Mouse (Mus musculus): Measurements from ENCODE around the gene Nab1. TPM values are rescaled to one million over a fixed set of nuclear protein-coding genes. Genes with fewer than 3 reads are reported as not detected.

Nab1 gene
- polyA plus RNA-seq, 1 experiment from 2014 or later = 15.9 TPM

- 11% methylated on average over 6 of the region's 6 CpGs for WGBS
Observed at GRCm38 (mm10) chr1:52498786-52499450, 1.6 kb downstream of the Nab1 start.

GRCm38 (mm10) chr1:52489538-52490181, 10.8 kb downstream of the Nab1 start:
- H3K27me3 ChIP-seq (ENCODE audit: control insufficient read depth, insufficient read depth, low read length) = no peaks in the 10 kb centered on the region
- WGBS = 69% methylated on average over 7 of the region's 7 CpGs

More at GRCm38 (mm10) chr1:52498786-52499450, 1.6 kb downstream of the Nab1 start:
- H3K4me1 ChIP-seq (ENCODE audit: control insufficient read depth, insufficient read depth, low read length) = peaks cover 18% of the 10 kb centered on the region
- H3K9ac ChIP-seq (ENCODE audit: low read length) = peak overlapping the region; percentile 96
- no peaks in the 10 kb centered on the region for H3K36me3 ChIP-seq (ENCODE audit: control insufficient read depth, insufficient read depth)
- H3K27ac ChIP-seq (ENCODE audit: low read length) = no peak overlapping the region
- ATAC-seq (replicated peaks; ENCODE audit: extremely low read depth, insufficient read depth, low FRiP score) = no peak
- no peaks in the 10 kb centered on the region for H3K9me3 ChIP-seq (replicated peaks; ENCODE audit: control insufficient read depth, low read length)
- H3K4me2 ChIP-seq (ENCODE audit: low read depth, low read length) = peak overlapping the region; percentile 86
- H3K27me3 ChIP-seq (ENCODE audit: control insufficient read depth, insufficient read depth, low read length) = no peaks in the 10 kb centered on the region
- H3K4me3 ChIP-seq (ENCODE audit: low read length) = peak overlapping the region; percentile 78

GRCm38 (mm10) chr1:52484980-52485379, 15.5 kb downstream of the Nab1 start:
- no peak overlapping the region for H3K27ac ChIP-seq (ENCODE audit: low read length)
- no peak overlapping the region for H3K9ac ChIP-seq (ENCODE audit: low read length)
- peaks cover 18% of the 10 kb centered on the region for H3K36me3 ChIP-seq (ENCODE audit: control insufficient read depth, insufficient read depth)
- no peaks in the 10 kb centered on the region for H3K9me3 ChIP-seq (replicated peaks; ENCODE audit: control insufficient read depth, low read length)
- 87% methylated on average over 4 of the region's 4 CpGs for WGBS
- H3K4me3 ChIP-seq (ENCODE audit: low read length) = no peak overlapping the region
- H3K4me2 ChIP-seq (ENCODE audit: low read depth, low read length) = no peak overlapping the region
- no peak for ATAC-seq (replicated peaks; ENCODE audit: extremely low read depth, insufficient read depth, low FRiP score)
- H3K4me1 ChIP-seq (ENCODE audit: control insufficient read depth, insufficient read depth, low read length) = no peaks in the 10 kb centered on the region
- no peaks in the 10 kb centered on the region for H3K27me3 ChIP-seq (ENCODE audit: control insufficient read depth, insufficient read depth, low read length)

More at GRCm38 (mm10) chr1:52489538-52490181, 10.8 kb downstream of the Nab1 start:
- Histone ChIP-seq H3K27ac (ENCODE audit: low read length) (no peak overlapping the region), H3K9me3 (replicated peaks; ENCODE audit: control insufficient read depth, low read length) (no peaks in the 10 kb centered on the region), H3K4me3 (ENCODE audit: low read length) (no peak overlapping the region), H3K9ac (ENCODE audit: low read length) (no peak overlapping the region), H3K36me3 (ENCODE audit: control insufficient read depth, insufficient read depth) (peaks cover 16% of the 10 kb centered on the region), H3K4me2 (ENCODE audit: low read depth, low read length) (no peak overlapping the region), H3K4me1 (ENCODE audit: control insufficient read depth, insufficient read depth, low read length) (peaks cover 5% of the 10 kb centered on the region)
- ATAC-seq (replicated peaks; ENCODE audit: extremely low read depth, insufficient read depth, low FRiP score) = no peak

GRCm38 (mm10) chr1:52474291-52474690, 26.2 kb downstream of the Nab1 start:
- 70% methylated on average over 1 of the region's 1 CpGs for WGBS
- no peak for ATAC-seq (replicated peaks; ENCODE audit: extremely low read depth, insufficient read depth, low FRiP score)

GRCm38 (mm10) chr1:52470811-52471489, 29.5 kb downstream of the Nab1 start:
- ATAC-seq (replicated peaks; ENCODE audit: extremely low read depth, insufficient read depth, low FRiP score) = no peak
- no peak overlapping the region for H3K4me3 ChIP-seq (ENCODE audit: low read length)
- no peaks in the 10 kb centered on the region for H3K4me1 ChIP-seq (ENCODE audit: control insufficient read depth, insufficient read depth, low read length)
- WGBS = 73% methylated on average over 7 of the region's 7 CpGs
- H3K36me3 ChIP-seq (ENCODE audit: control insufficient read depth, insufficient read depth) = peaks cover 18% of the 10 kb centered on the region
- H3K4me2 ChIP-seq (ENCODE audit: low read depth, low read length) = no peak overlapping the region
- no peak overlapping the region for H3K27ac ChIP-seq (ENCODE audit: low read length)
- H3K27me3 ChIP-seq (ENCODE audit: control insufficient read depth, insufficient read depth, low read length) = no peaks in the 10 kb centered on the region
- no peak overlapping the region for H3K9ac ChIP-seq (ENCODE audit: low read length)
- H3K9me3 ChIP-seq (replicated peaks; ENCODE audit: control insufficient read depth, low read length) = no peaks in the 10 kb centered on the region

More at GRCm38 (mm10) chr1:52474291-52474690, 26.2 kb downstream of the Nab1 start:
- Histone ChIP-seq H3K4me3 (ENCODE audit: low read length) (no peak overlapping the region), H3K27me3 (ENCODE audit: control insufficient read depth, insufficient read depth, low read length) (no peaks in the 10 kb centered on the region), H3K4me2 (ENCODE audit: low read depth, low read length) (no peak overlapping the region), H3K4me1 (ENCODE audit: control insufficient read depth, insufficient read depth, low read length) (no peaks in the 10 kb centered on the region), H3K27ac (ENCODE audit: low read length) (no peak overlapping the region), H3K9ac (ENCODE audit: low read length) (no peak overlapping the region), H3K9me3 (replicated peaks; ENCODE audit: control insufficient read depth, low read length) (no peaks in the 10 kb centered on the region), H3K36me3 (ENCODE audit: control insufficient read depth, insufficient read depth) (peaks cover 26% of the 10 kb centered on the region)

GRCm38 (mm10) chr1:52470326-52470725, 30.2 kb downstream of the Nab1 start:
- peaks cover 20% of the 10 kb centered on the region for H3K36me3 ChIP-seq (ENCODE audit: control insufficient read depth, insufficient read depth)
- no peaks in the 10 kb centered on the region for H3K27me3 ChIP-seq (ENCODE audit: control insufficient read depth, insufficient read depth, low read length)
- 66% methylated on average over 4 of the region's 4 CpGs for WGBS
- no peak for ATAC-seq (replicated peaks; ENCODE audit: extremely low read depth, insufficient read depth, low FRiP score)
- no peak overlapping the region for H3K27ac ChIP-seq (ENCODE audit: low read length)
- no peaks in the 10 kb centered on the region for H3K4me1 ChIP-seq (ENCODE audit: control insufficient read depth, insufficient read depth, low read length)
- no peak overlapping the region for H3K4me2 ChIP-seq (ENCODE audit: low read depth, low read length)
- H3K4me3 ChIP-seq (ENCODE audit: low read length) = no peak overlapping the region
- no peak overlapping the region for H3K9ac ChIP-seq (ENCODE audit: low read length)
- no peaks in the 10 kb centered on the region for H3K9me3 ChIP-seq (replicated peaks; ENCODE audit: control insufficient read depth, low read length)

- Histone ChIP-seq H3K4me1 (ENCODE audit: control insufficient read depth, insufficient read depth, low read length) (no peaks in the 10 kb centered on the region), H3K36me3 (ENCODE audit: control insufficient read depth, insufficient read depth) (peaks cover 14% of the 10 kb centered on the region; the same call in 1 of the 2 replicates), H3K9ac (ENCODE audit: low read length) (no peak overlapping the region), H3K27ac (ENCODE audit: low read length) (no peak overlapping the region), H3K27me3 (ENCODE audit: control insufficient read depth, insufficient read depth, low read length) (no peaks in the 10 kb centered on the region), H3K9me3 (replicated peaks; ENCODE audit: control insufficient read depth, low read length) (no peaks in the 10 kb centered on the region), H3K4me3 (ENCODE audit: low read length) (no peak overlapping the region), H3K4me2 (ENCODE audit: low read depth, low read length) (no peak overlapping the region)
- ATAC-seq (replicated peaks; ENCODE audit: extremely low read depth, insufficient read depth, low FRiP score) = no peak
- 91% methylated on average over 8 of the region's 8 CpGs for WGBS
Observed at GRCm38 (mm10) chr1:52466518-52467120, 33.9 kb downstream of the Nab1 start.

- Histone ChIP-seq H3K27me3 (ENCODE audit: control insufficient read depth, insufficient read depth, low read length) (no peaks in the 10 kb centered on the region), H3K9me3 (replicated peaks; ENCODE audit: control insufficient read depth, low read length) (no peaks in the 10 kb centered on the region), H3K9ac (ENCODE audit: low read length) (no peak overlapping the region), H3K36me3 (ENCODE audit: control insufficient read depth, insufficient read depth) (peaks cover 20% of the 10 kb centered on the region; the same call in 1 of the 2 replicates), H3K4me3 (ENCODE audit: low read length) (no peak overlapping the region), H3K4me1 (ENCODE audit: control insufficient read depth, insufficient read depth, low read length) (no peaks in the 10 kb centered on the region), H3K27ac (ENCODE audit: low read length) (no peak overlapping the region), H3K4me2 (ENCODE audit: low read depth, low read length) (no peak overlapping the region)
- no peak for ATAC-seq (replicated peaks; ENCODE audit: extremely low read depth, insufficient read depth, low FRiP score)
- WGBS = 85% methylated on average over 3 of the region's 3 CpGs
Observed at GRCm38 (mm10) chr1:52465830-52466229, 34.6 kb downstream of the Nab1 start.

Measured in heart, embryonic 16.5 days (tissue).